ENCODE assay signal across 8 mouse cellular contexts in genomic region chr5:9100849-9101801, GRCm38 (mm10). TPM values are rescaled to one million over a fixed set of nuclear protein-coding genes. Genes with fewer than 3 reads are reported as not detected.
A peak's percentile ranks its signal among the peaks of the same experiment; 100 is the strongest.
DNase-seq lines count a peak whose midpoint lies in the region; ATAC-seq lines count a peak whose summit lies in the region.

No protein-coding gene starts in this region.

- peak overlapping the region; percentile 88 for H3K4me3 ChIP-seq in embryonic facial prominence, embryonic 15.5 days (replicated peaks)
- peak overlapping the region; percentile 80 for H3K4me3 ChIP-seq in heart, embryonic 16.5 days (ENCODE audit: low read length)
- peak overlapping the region; percentile 92 for H3K4me3 ChIP-seq in megakaryocyte, embryonic 14.5 days (replicated peaks)

- peaks cover 6% of the 10 kb centered on the region; the same call in 1 of the 2 replicates for H3K27me3 ChIP-seq in embryonic facial prominence, embryonic 15.5 days
- peaks cover 10% of the 10 kb centered on the region; the same call in 1 of the 2 replicates for H3K27me3 ChIP-seq in heart, embryonic 16.5 days (ENCODE audit: control insufficient read depth, insufficient read depth, low read length)
- peaks cover 67% of the 10 kb centered on the region for H3K27me3 ChIP-seq in megakaryocyte, embryonic 14.5 days (replicated peaks)

- 1% methylated on average over 64 of the region's 83 CpGs for WGBS in embryonic facial prominence, embryonic 15.5 days
- 1% methylated on average over 81 of the region's 83 CpGs for WGBS in heart, embryonic 16.5 days

- peak; percentile 55 for DNase-seq in MN1 (ENCODE audit: low spot score)
- DNase-seq in brain, adult 2 months (ENCODE audit: low read depth, low spot score), result peak; percentile 37
- peak; percentile 56 to 79 for DNase-seq in kidney, postnatal 25 days
- peak; percentile 27 for DNase-seq in right cerebral cortex, postnatal 25 days
- no peak for DNase-seq in layer of hippocampus, adult 11-12 months (ENCODE audit: low spot score)

- peak overlapping the region; percentile 58 for H3K27ac ChIP-seq in embryonic facial prominence, embryonic 15.5 days (replicated peaks)
- H3K27ac ChIP-seq in heart, embryonic 16.5 days (ENCODE audit: low read length), result peak overlapping the region; percentile 25; the same call in 1 of the 2 replicates

- peak overlapping the region; percentile 68 for H3K9ac ChIP-seq in embryonic facial prominence, embryonic 15.5 days
- H3K9ac ChIP-seq in heart, embryonic 16.5 days (ENCODE audit: low read length), result peak overlapping the region; percentile 73

- H3K4me1 ChIP-seq in embryonic facial prominence, embryonic 15.5 days, result peaks cover 10% of the 10 kb centered on the region; the same call in 1 of the 2 replicates
- H3K4me1 ChIP-seq in heart, embryonic 16.5 days (ENCODE audit: control insufficient read depth, insufficient read depth, low read length), result 0 out of 2 replicates have a peak, but pooled peaks cover 2% of the 10 kb centered on the region
- peaks cover 14% of the 10 kb centered on the region for H3K4me1 ChIP-seq in megakaryocyte, embryonic 14.5 days

- H3K4me2 ChIP-seq in embryonic facial prominence, embryonic 15.5 days (replicated peaks), result peak overlapping the region; percentile 89
- H3K4me2 ChIP-seq in heart, embryonic 16.5 days (ENCODE audit: low read depth, low read length), result peak overlapping the region; percentile 80

- ATAC-seq in embryonic facial prominence, embryonic 15.5 days (ENCODE audit: insufficient number of reproducible peaks, low FRiP score, low TSS enrichment, low read depth), result peak; percentile 81
- peak; percentile 73 for ATAC-seq in heart, embryonic 16.5 days (replicated peaks; ENCODE audit: extremely low read depth, insufficient read depth, low FRiP score)

- 0 out of 2 replicates have a peak, but pooled peaks cover 4% of the 10 kb centered on the region for H3K9me3 ChIP-seq in embryonic facial prominence, embryonic 15.5 days (replicated peaks)
- H3K9me3 ChIP-seq in heart, embryonic 16.5 days (replicated peaks; ENCODE audit: control insufficient read depth, low read length), result peaks cover 5% of the 10 kb centered on the region
- peaks cover 25% of the 10 kb centered on the region for H3K9me3 ChIP-seq in megakaryocyte, embryonic 14.5 days

- no peaks in the 10 kb centered on the region for H3K36me3 ChIP-seq in embryonic facial prominence, embryonic 15.5 days
- H3K36me3 ChIP-seq in heart, embryonic 16.5 days (ENCODE audit: control insufficient read depth, insufficient read depth), result no peaks in the 10 kb centered on the region
- no peaks in the 10 kb centered on the region for H3K36me3 ChIP-seq in megakaryocyte, embryonic 14.5 days (replicated peaks; ENCODE audit: low read length)

RNA-seq across cellular contexts. Expression of gene Tmem243, which starts 0.7 kb away (rescaled TPM):
- polyA plus RNA-seq in embryonic facial prominence, embryonic 15.5 days (2015; fragmentation: Nextera tagmentation; extraction: Ambion mirVana), result 14.3 and 14.5 TPM in 2 replicates
- polyA plus RNA-seq in heart, embryonic 16.5 days (2015; fragmentation: Nextera tagmentation; extraction: Ambion mirVana), result 10.4 and 13.5 TPM in 2 replicates
- 2.7 TPM in 1 of 2 replicates, not detected in the other for polyA plus RNA-seq in megakaryocyte, embryonic 14.5 days (2012; ENCODE audit: insufficient read depth, low replicate concordance)
